Mouse (Mus musculus) retina, adult 2 months (tissue): ENCODE results near the gene C130060K24Rik.

Experiments used
- DNase-seq: peaks from one replicate; pipeline ENCODE4 v3.0.0-alpha.2; 2012; ENCODE audit warnings: low read depth, low spot score

C130060K24Rik gene

GRCm38 (mm10) chr6:65380918-65381772 lies at the start of gene C130060K24Rik:
TSS of gene C130060K24Rik (plus strand) at chr6:65381105.
- DNase-seq, result no peak

GRCm38 (mm10) chr6:65334246-65334645 lies 46.7 kb upstream of the C130060K24Rik start:
- DNase-seq, result no peak

- no peak for DNase-seq
Measured at GRCm38 (mm10) chr6:65339391-65339790, 41.5 kb upstream of the C130060K24Rik start.

- DNase-seq, result no peak
Measured at GRCm38 (mm10) chr6:65341360-65341759, 39.5 kb upstream of the C130060K24Rik start.

GRCm38 (mm10) chr6:65347736-65348135 lies 33.2 kb upstream of the C130060K24Rik start:
- no peak for DNase-seq

GRCm38 (mm10) chr6:65348255-65348654 lies 32.6 kb upstream of the C130060K24Rik start:
- no peak for DNase-seq

GRCm38 (mm10) chr6:65351622-65352021 lies 29.3 kb upstream of the C130060K24Rik start:
- no peak for DNase-seq

GRCm38 (mm10) chr6:65375918-65376317 lies 5.0 kb upstream of the C130060K24Rik start:
- no peak for DNase-seq

GRCm38 (mm10) chr6:65421888-65422287 lies 41.0 kb downstream of the C130060K24Rik start:
- DNase-seq, result no peak

GRCm38 (mm10) chr6:65427065-65427464 lies 46.2 kb downstream of the C130060K24Rik start:
- no peak for DNase-seq

- DNase-seq, result no peak
Measured at GRCm38 (mm10) chr6:65433159-65433558, 52.3 kb downstream of the C130060K24Rik start.

- DNase-seq, result peak; percentile 22
Measured at GRCm38 (mm10) chr6:65453465-65453864, 72.6 kb downstream of the C130060K24Rik start.

GRCm38 (mm10) chr6:65465294-65465693 lies 84.4 kb downstream of the C130060K24Rik start:
- DNase-seq, result no peak

- no peak for DNase-seq
Measured at GRCm38 (mm10) chr6:65470320-65470719, 89.4 kb downstream of the C130060K24Rik start.

GRCm38 (mm10) chr6:65472455-65472854 lies 91.5 kb downstream of the C130060K24Rik start:
- no peak for DNase-seq

GRCm38 (mm10) chr6:65498786-65499185 lies 117.9 kb downstream of the C130060K24Rik start:
- no peak for DNase-seq
